Mouse (Mus musculus): ENCODE measurements at regions not wholly inside any gene's neighbourhood (a gene's known extent, or its start where the extent isn't known, plus 50 kb on each side); places are given as distances from the start of the nearest gene placed in this dataset.

DNA sequence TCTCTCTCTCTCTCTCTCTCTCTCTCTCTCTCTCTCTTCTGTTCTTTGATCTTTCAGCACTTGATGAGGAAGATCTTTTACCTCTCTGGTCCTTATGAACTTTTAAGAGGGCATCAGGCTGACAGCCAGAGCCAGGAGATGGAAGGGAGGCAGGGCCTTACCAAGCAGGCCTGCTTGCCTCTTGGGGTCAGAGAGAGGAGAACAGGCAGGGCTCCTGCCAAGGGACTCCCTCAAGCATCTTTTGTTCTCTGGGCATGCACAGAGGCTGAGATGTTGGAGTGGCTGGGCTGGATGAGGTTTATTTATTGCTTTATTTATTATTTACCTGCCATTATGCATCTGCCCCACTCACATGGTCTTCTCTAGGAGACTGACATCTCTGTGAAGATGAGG, 278.5 kb downstream of the Psat1 start:
- no peaks in the 10 kb centered on the region for H3K9me3 ChIP-seq (replicated peaks)
- H3K36me3 ChIP-seq: no peaks in the 10 kb centered on the region
- peaks cover 17% of the 10 kb centered on the region for H3K4me1 ChIP-seq
- H3K27me3 ChIP-seq: peaks cover 4% of the 10 kb centered on the region; the same call in 1 of the 2 replicates
- peak; percentile 43; the same call in 1 of the 2 replicates for ATAC-seq (ENCODE audit: low FRiP score)
- H3K4me2 ChIP-seq (replicated peaks): no peak overlapping the region
- no peak overlapping the region for H3K9ac ChIP-seq
- no peak overlapping the region for H3K4me3 ChIP-seq
- H3K27ac ChIP-seq: peak overlapping the region; percentile 64

DNA sequence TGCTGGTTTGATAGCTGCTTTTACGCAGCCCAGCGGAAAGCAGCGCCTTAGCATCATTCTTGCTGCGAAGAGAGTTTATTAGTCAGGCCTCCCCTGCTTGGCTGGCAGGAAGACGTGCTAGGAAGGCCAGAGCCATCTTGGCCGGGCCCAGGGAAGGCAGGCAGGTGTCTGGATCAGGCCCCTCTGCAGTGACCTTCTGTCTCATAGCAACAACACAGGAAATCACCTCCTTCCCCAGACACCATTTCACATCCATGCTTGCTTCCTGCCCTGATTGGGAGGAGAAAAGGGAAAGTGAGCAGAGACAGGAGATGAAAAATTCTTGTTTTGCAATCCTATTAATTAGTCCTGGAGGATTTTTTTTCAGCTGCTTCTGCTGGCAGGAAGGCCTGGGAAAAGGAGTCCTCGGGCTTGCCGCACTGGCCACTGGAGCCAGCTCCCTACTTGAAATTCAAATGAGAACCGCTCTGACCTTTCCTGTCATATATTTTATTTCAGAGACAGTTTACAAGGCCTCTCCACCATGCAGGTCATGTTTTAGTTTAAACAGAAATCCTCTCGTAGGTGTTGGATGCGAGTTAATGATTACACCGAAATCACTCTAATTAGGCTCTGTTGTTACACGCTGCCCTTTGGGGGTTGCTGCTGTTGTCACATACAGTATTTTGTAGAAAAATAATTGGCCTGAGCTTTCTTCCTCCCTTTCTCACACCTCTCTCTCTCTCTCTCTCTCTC, 279.1 kb downstream of the Psat1 start:
- ATAC-seq (ENCODE audit: low FRiP score): peak; percentile 64
- no peak overlapping the region for H3K9ac ChIP-seq

GRCm38 (mm10) chr19:15663659-15664255, 283.4 kb downstream of the Psat1 start:
- Histone ChIP-seq H3K4me2 (replicated peaks) (no peak overlapping the region), H3K27me3 (peaks cover 4% of the 10 kb centered on the region; the same call in 1 of the 2 replicates), H3K36me3 (no peaks in the 10 kb centered on the region), H3K27ac (no peak overlapping the region), H3K9ac (no peak overlapping the region), H3K9me3 (replicated peaks) (no peaks in the 10 kb centered on the region), H3K4me3 (no peak overlapping the region), H3K4me1 (peaks cover 11% of the 10 kb centered on the region)
- 57% methylated on average over 3 of the region's 3 CpGs for WGBS
- ATAC-seq (ENCODE audit: low FRiP score): no peak

More for the DNA sequence above, 279.1 kb downstream of the Psat1 start:
- H3K9me3 ChIP-seq (replicated peaks): no peaks in the 10 kb centered on the region
- H3K4me1 ChIP-seq: peaks cover 17% of the 10 kb centered on the region
- no peaks in the 10 kb centered on the region for H3K36me3 ChIP-seq
- no peak overlapping the region for H3K4me2 ChIP-seq (replicated peaks)
- peaks cover 4% of the 10 kb centered on the region; the same call in 1 of the 2 replicates for H3K27me3 ChIP-seq
- 34% methylated on average over 13 of the region's 13 CpGs for WGBS
- H3K4me3 ChIP-seq: no peak overlapping the region
- H3K27ac ChIP-seq: peak overlapping the region; percentile 64; the same call in 1 of the 2 replicates

GRCm38 (mm10) chr19:15658611-15659010, 288.5 kb downstream of the Psat1 start:
- WGBS: 82% methylated on average over 1 of the region's 1 CpGs
- H3K9me3 ChIP-seq (replicated peaks): no peaks in the 10 kb centered on the region
- no peak for ATAC-seq (ENCODE audit: low FRiP score)
- H3K36me3 ChIP-seq: no peaks in the 10 kb centered on the region
- no peaks in the 10 kb centered on the region for H3K27me3 ChIP-seq
- no peak overlapping the region for H3K27ac ChIP-seq
- H3K4me1 ChIP-seq: no peaks in the 10 kb centered on the region
- no peak overlapping the region for H3K4me2 ChIP-seq (replicated peaks)
- H3K4me3 ChIP-seq: no peak overlapping the region
- H3K9ac ChIP-seq: no peak overlapping the region

- no peak overlapping the region for H3K4me2 ChIP-seq (replicated peaks)
- no peaks in the 10 kb centered on the region for H3K4me1 ChIP-seq
- H3K27me3 ChIP-seq: no peaks in the 10 kb centered on the region
- ATAC-seq (ENCODE audit: low FRiP score): no peak
- H3K27ac ChIP-seq: no peak overlapping the region
- 84% methylated on average over 1 of the region's 1 CpGs for WGBS
- H3K9me3 ChIP-seq (replicated peaks): no peaks in the 10 kb centered on the region
- H3K4me3 ChIP-seq: no peak overlapping the region
- H3K36me3 ChIP-seq: no peaks in the 10 kb centered on the region
- H3K9ac ChIP-seq: no peak overlapping the region
Measured at GRCm38 (mm10) chr19:15657846-15658245, 289.3 kb downstream of the Psat1 start.

- ATAC-seq (ENCODE audit: low FRiP score): no peak
- 20% methylated on average over 4 of the region's 4 CpGs for WGBS
- Histone ChIP-seq H3K27ac (no peak overlapping the region), H3K27me3 (no peaks in the 10 kb centered on the region), H3K9ac (no peak overlapping the region), H3K4me1 (peaks cover 11% of the 10 kb centered on the region), H3K4me2 (replicated peaks) (no peak overlapping the region), H3K36me3 (no peaks in the 10 kb centered on the region), H3K4me3 (no peak overlapping the region), H3K9me3 (replicated peaks) (no peaks in the 10 kb centered on the region)
Measured at GRCm38 (mm10) chr19:15649368-15649767, 297.8 kb downstream of the Psat1 start.

GRCm38 (mm10) chr19:15647313-15647712, 299.8 kb downstream of the Psat1 start:
- Histone ChIP-seq H3K36me3 (no peaks in the 10 kb centered on the region), H3K4me2 (replicated peaks) (no peak overlapping the region), H3K4me3 (no peak overlapping the region), H3K27ac (no peak overlapping the region), H3K9me3 (replicated peaks) (no peaks in the 10 kb centered on the region), H3K4me1 (peaks cover 11% of the 10 kb centered on the region), H3K27me3 (no peaks in the 10 kb centered on the region), H3K9ac (no peak overlapping the region)
- 42% methylated on average over 5 of the region's 5 CpGs for WGBS
- ATAC-seq (ENCODE audit: low FRiP score): peak; percentile 78

GRCm38 (mm10) chr19:15644786-15645185, 302.4 kb downstream of the Psat1 start:
- H3K27me3 ChIP-seq: no peaks in the 10 kb centered on the region
- peaks cover 11% of the 10 kb centered on the region for H3K4me1 ChIP-seq
- H3K36me3 ChIP-seq: no peaks in the 10 kb centered on the region
- H3K4me2 ChIP-seq (replicated peaks): no peak overlapping the region
- H3K9ac ChIP-seq: no peak overlapping the region
- H3K9me3 ChIP-seq (replicated peaks): no peaks in the 10 kb centered on the region
- no peak overlapping the region for H3K4me3 ChIP-seq
- H3K27ac ChIP-seq: no peak overlapping the region
- no peak for ATAC-seq (ENCODE audit: low FRiP score)
- WGBS: 81% methylated on average over 4 of the region's 4 CpGs

GRCm38 (mm10) chr19:15617233-15617915, 329.8 kb downstream of the Psat1 start:
- Histone ChIP-seq H3K9me3 (replicated peaks) (no peaks in the 10 kb centered on the region), H3K27ac (no peak overlapping the region), H3K4me3 (no peak overlapping the region), H3K36me3 (no peaks in the 10 kb centered on the region), H3K27me3 (peaks cover 3% of the 10 kb centered on the region; the same call in 1 of the 2 replicates), H3K4me1 (peaks cover 23% of the 10 kb centered on the region), H3K4me2 (replicated peaks) (no peak overlapping the region), H3K9ac (no peak overlapping the region)
- 22% methylated on average over 6 of the region's 6 CpGs for WGBS
- ATAC-seq (ENCODE audit: low FRiP score): peak; percentile 36; the same call in 1 of the 2 replicates

DNA sequence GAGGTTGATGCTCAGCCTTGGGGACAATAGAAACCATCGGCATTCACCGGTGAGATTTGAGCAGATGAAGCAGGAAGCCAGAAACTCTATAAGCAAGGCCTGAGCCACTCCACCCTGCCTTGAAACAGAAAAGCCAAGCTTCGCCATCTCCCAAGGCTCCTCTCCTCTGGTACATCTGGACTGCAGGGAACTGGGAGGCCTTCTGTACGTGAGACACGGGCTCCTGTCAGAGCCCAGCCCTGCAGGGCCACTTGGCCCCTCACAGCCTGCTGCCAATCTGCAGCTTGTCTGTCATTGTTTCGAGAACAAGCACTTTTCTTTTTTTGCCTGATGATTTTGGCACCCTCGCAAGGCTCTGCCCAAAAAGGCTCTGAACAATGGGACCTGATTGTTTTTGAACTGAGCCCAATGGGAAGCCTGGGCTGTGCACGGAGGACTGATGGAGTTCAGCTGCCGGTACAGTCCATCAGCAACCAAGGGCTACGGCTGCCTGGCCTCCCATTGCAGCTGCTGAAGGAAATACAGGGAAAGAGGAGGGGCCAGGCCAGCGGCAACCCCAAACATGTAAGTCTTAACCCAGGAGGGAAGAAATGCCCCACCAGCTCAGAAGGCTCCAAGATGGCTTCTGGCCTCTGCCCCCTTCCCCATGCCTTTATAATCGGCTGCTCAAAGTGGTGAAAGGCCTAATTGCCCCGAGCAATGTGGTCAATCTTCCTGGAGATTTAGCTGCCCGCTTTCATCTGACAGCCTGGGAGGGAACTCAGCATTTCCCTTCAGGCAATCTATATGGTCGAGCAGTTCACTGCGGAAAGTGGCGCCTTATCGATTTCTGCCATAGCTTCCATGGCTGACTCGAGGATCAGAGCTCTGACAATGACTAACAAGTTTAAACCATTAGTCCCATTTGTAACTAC, 332.2 kb downstream of the Psat1 start:
- H3K36me3 ChIP-seq: no peaks in the 10 kb centered on the region
- peaks cover 31% of the 10 kb centered on the region for H3K4me1 ChIP-seq
- peak; percentile 74 for ATAC-seq (ENCODE audit: low FRiP score)
- H3K4me2 ChIP-seq (replicated peaks): peak overlapping the region; percentile 36
- no peaks in the 10 kb centered on the region for H3K9me3 ChIP-seq (replicated peaks)
- H3K9ac ChIP-seq: no peak overlapping the region
- H3K27ac ChIP-seq: peak overlapping the region; percentile 37
- no peak overlapping the region for H3K4me3 ChIP-seq
- H3K27me3 ChIP-seq: peaks cover 3% of the 10 kb centered on the region; the same call in 1 of the 2 replicates
- WGBS: 19% methylated on average over 19 of the region's 19 CpGs

DNA sequence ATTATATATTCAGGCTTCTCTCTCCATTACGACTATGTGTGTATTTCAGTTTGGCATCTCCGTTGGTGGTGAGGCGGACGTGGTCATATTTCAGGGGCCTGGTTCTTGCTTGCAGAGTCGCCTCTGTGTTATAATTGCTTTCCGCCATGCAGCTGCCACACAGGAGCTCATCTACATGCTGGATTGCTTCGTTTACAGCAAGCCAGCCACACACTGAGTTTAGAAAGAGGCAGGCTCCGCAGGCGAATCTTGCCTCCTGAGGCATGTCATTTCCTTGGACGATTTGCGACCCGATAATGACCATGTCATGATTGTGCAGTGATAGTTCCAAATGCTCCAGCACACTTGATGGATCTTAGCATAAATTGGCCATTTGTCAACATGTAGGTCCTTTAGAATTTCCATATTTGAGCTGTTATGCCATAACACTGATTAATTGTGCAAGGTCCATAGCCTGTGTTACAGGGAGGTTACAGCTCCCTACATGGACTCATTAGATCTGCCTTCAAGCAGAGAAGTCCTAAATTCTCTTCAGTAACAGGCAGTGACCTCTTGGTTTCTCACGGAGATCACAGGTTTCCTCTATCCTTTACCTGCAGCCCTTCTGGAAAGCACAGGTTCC, 335.9 kb downstream of the Psat1 start:
- H3K27ac ChIP-seq: peak overlapping the region; percentile 30

More for the DNA sequence above, 335.9 kb downstream of the Psat1 start:
- H3K9me3 ChIP-seq (replicated peaks): no peaks in the 10 kb centered on the region
- peaks cover 27% of the 10 kb centered on the region for H3K4me1 ChIP-seq
- WGBS: 40% methylated on average over 13 of the region's 13 CpGs
- no peak overlapping the region; the same call in 1 of the 2 replicates for H3K4me2 ChIP-seq (replicated peaks)
- peaks cover 3% of the 10 kb centered on the region for H3K27me3 ChIP-seq
- no peak overlapping the region for H3K4me3 ChIP-seq
- no peak overlapping the region for H3K9ac ChIP-seq
- peak; percentile 71 for ATAC-seq (ENCODE audit: low FRiP score)
- no peaks in the 10 kb centered on the region for H3K36me3 ChIP-seq

Data from hindbrain, embryonic 12.5 days (tissue).